Mouse (Mus musculus): ENCODE results near the gene Sox5. TPM values are rescaled to one million over a fixed set of nuclear protein-coding genes. Genes with fewer than 3 reads are reported as not detected.

Sox5 gene
- polyA plus RNA-seq, 1 experiment from 2014 or later: 14.1 TPM

- WGBS: 91% methylated on average over 13 of the region's 13 CpGs
- no peaks in the 10 kb centered on the region for H3K9me3 ChIP-seq (replicated peaks)
- H3K4me3 ChIP-seq (replicated peaks): no peak overlapping the region
- ATAC-seq (replicated peaks; ENCODE audit: low FRiP score): no peak
- no peaks in the 10 kb centered on the region for H3K27me3 ChIP-seq
- H3K4me2 ChIP-seq: no peak overlapping the region
- no peaks in the 10 kb centered on the region for H3K36me3 ChIP-seq
- H3K27ac ChIP-seq: no peak overlapping the region
- H3K9ac ChIP-seq: no peak overlapping the region
- H3K4me1 ChIP-seq: no peaks in the 10 kb centered on the region
Measured at GRCm38 (mm10) chr6:144322297-144323047, 459.3 kb downstream of the Sox5 start.

DNA sequence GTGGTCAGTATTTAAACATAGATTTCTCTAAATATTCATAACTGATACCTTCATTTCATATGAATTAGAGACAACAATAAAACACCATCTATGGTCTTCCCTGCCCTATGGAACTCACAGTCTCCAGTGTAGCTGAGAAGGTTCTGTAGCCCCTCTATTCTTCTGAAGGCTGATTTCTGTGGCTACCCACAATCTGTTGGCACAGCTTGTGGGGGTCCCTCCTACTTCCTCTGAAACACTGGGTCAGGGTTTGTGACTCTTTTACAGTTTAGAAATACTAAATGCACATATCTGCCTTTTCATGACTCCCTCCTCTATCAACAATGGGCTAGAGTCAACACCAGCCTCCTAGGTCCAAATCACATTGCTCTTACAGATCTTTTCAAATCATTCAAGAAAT lies 461.4 kb downstream of the Sox5 start:
- ATAC-seq (replicated peaks; ENCODE audit: low FRiP score): no peak
- Histone ChIP-seq H3K4me3 (replicated peaks) (no peak overlapping the region), H3K9ac (no peak overlapping the region), H3K27ac (no peak overlapping the region), H3K27me3 (no peaks in the 10 kb centered on the region), H3K4me1 (no peaks in the 10 kb centered on the region), H3K9me3 (replicated peaks) (no peaks in the 10 kb centered on the region), H3K36me3 (no peaks in the 10 kb centered on the region), H3K4me2 (no peak overlapping the region)

DNA sequence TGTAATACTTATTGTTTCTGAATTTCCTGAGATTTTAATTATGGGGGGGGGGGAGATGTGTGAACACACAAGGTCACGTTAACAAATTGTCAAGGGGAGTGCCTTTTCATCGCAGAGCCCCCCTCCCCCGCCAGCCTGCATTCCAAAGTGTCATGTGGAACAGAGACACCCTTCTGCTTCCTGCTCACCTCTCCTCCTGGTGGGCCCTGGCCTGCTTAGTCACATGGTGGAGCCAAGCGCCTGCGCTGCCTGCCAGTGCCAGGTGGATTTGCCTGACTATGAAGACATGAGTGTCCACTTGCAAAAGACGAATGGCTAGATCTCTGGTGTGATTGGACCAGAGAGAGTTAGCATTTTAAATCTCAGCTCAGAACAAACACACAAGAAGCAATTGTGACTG lies 462.1 kb downstream of the Sox5 start:
- Histone ChIP-seq H3K27me3 (no peaks in the 10 kb centered on the region), H3K9me3 (replicated peaks) (no peaks in the 10 kb centered on the region), H3K27ac (no peak overlapping the region), H3K4me2 (no peak overlapping the region), H3K36me3 (no peaks in the 10 kb centered on the region), H3K4me3 (replicated peaks) (no peak overlapping the region), H3K9ac (no peak overlapping the region), H3K4me1 (no peaks in the 10 kb centered on the region)
- 69% methylated on average over 6 of the region's 6 CpGs for WGBS
- no peak for ATAC-seq (replicated peaks; ENCODE audit: low FRiP score)

DNA sequence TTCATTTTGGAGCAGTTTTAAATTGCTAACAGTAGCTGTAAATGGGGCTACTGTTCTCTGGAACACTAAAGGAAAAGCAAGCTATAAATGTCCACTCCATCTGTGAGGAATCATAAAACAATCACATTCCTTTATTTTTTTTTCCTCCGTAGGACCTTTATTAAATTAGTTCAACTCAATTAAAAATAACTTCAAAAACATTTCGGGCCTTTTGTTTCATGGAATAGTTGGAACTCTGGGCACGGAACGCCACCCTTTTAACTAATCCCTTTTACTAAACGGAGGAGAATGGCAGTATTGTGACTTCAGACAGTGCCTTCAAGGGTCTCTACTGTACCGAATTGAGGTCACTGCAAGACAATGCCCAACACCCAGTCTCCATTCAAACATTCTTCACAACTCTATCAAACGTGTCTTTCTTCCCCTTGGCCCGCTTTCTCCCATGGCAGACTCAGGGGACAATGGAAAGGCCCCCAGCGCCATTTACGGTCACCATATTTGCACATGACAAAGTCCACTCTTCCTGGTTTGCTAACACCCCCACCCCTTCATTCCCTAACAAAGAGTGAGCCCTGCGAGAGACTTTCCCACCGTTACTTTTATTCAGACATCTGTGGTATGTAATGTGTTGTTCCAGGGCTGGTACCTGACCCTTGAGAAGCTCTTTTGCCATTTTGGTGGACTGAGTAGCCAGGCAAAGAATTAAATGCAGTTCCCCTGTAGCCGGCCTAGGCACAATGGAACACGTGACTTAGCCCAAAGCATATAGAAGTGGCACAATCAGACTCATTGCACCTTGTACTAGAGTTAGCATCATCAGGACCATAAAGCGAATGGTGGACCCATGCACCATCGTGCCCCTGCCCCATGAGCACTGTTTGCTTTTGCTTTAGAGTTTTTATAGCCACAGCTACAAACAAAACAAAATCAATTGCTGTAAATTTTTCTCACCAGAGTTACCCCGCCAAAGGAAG lies 468.7 kb downstream of the Sox5 start:
- Histone ChIP-seq H3K4me2 (no peak overlapping the region), H3K27me3 (no peaks in the 10 kb centered on the region), H3K4me3 (replicated peaks) (no peak overlapping the region), H3K36me3 (no peaks in the 10 kb centered on the region), H3K9me3 (replicated peaks) (no peaks in the 10 kb centered on the region), H3K4me1 (no peaks in the 10 kb centered on the region), H3K9ac (no peak overlapping the region), H3K27ac (no peak overlapping the region)
- ATAC-seq (replicated peaks; ENCODE audit: low FRiP score): no peak
- WGBS: 59% methylated on average over 17 of the region's 17 CpGs

GRCm38 (mm10) chr6:144312282-144312780 lies 469.4 kb downstream of the Sox5 start:
- no peak overlapping the region for H3K4me2 ChIP-seq
- H3K4me1 ChIP-seq: no peaks in the 10 kb centered on the region
- H3K4me3 ChIP-seq (replicated peaks): no peak overlapping the region
- H3K27ac ChIP-seq: no peak overlapping the region
- no peaks in the 10 kb centered on the region for H3K9me3 ChIP-seq (replicated peaks)
- H3K36me3 ChIP-seq: no peaks in the 10 kb centered on the region
- 59% methylated on average over 7 of the region's 7 CpGs for WGBS
- no peak overlapping the region for H3K9ac ChIP-seq
- no peak for ATAC-seq (replicated peaks; ENCODE audit: low FRiP score)
- no peaks in the 10 kb centered on the region for H3K27me3 ChIP-seq

- Histone ChIP-seq H3K27ac (no peak overlapping the region), H3K4me3 (replicated peaks) (no peak overlapping the region), H3K36me3 (no peaks in the 10 kb centered on the region), H3K27me3 (no peaks in the 10 kb centered on the region), H3K4me1 (no peaks in the 10 kb centered on the region), H3K9ac (no peak overlapping the region), H3K9me3 (replicated peaks) (no peaks in the 10 kb centered on the region), H3K4me2 (no peak overlapping the region)
- ATAC-seq (replicated peaks; ENCODE audit: low FRiP score): no peak
- 58% methylated on average over 4 of the region's 4 CpGs for WGBS
Measured at GRCm38 (mm10) chr6:144311754-144312153, 470.0 kb downstream of the Sox5 start.

GRCm38 (mm10) chr6:144309171-144309570 lies 472.6 kb downstream of the Sox5 start:
- H3K4me3 ChIP-seq (replicated peaks): no peak overlapping the region
- H3K4me1 ChIP-seq: no peaks in the 10 kb centered on the region
- no peaks in the 10 kb centered on the region for H3K36me3 ChIP-seq
- no peaks in the 10 kb centered on the region for H3K9me3 ChIP-seq (replicated peaks)
- H3K27me3 ChIP-seq: no peaks in the 10 kb centered on the region
- no peak overlapping the region for H3K27ac ChIP-seq
- no peak overlapping the region for H3K4me2 ChIP-seq
- H3K9ac ChIP-seq: no peak overlapping the region
- ATAC-seq (replicated peaks; ENCODE audit: low FRiP score): no peak

DNA sequence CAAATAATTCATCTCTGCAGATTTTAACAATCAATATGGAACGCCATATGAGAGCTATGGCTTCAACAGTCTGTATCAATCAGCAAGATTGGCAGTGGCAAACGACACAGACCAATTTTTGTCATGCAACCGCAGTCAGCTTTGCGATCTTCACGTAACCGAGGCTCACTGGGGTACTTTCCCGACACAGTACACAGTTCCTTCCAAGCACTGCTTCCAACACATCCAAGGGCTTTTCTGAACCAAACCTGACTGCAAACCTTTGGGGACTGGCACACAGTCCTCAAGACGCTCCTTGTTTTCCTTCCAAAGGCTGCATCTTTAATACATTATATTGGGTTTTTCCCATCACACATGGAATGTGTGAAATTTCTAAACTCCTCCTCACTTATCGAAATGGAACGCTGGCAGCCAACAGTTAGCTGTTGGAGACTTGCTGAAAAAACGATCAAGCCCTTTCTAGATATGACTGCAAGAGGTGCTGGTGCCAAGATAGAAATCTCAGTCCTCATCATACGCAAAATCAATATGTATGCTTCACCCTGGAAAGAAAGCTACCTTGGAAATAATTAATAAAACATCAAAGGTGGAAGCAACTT lies 474.1 kb downstream of the Sox5 start:
- Histone ChIP-seq H3K4me2 (no peak overlapping the region), H3K9ac (no peak overlapping the region), H3K9me3 (replicated peaks) (no peaks in the 10 kb centered on the region), H3K27me3 (no peaks in the 10 kb centered on the region), H3K4me1 (no peaks in the 10 kb centered on the region), H3K36me3 (no peaks in the 10 kb centered on the region), H3K27ac (no peak overlapping the region), H3K4me3 (replicated peaks) (no peak overlapping the region)
- no peak for ATAC-seq (replicated peaks; ENCODE audit: low FRiP score)
- WGBS: 91% methylated on average over 12 of the region's 12 CpGs

DNA sequence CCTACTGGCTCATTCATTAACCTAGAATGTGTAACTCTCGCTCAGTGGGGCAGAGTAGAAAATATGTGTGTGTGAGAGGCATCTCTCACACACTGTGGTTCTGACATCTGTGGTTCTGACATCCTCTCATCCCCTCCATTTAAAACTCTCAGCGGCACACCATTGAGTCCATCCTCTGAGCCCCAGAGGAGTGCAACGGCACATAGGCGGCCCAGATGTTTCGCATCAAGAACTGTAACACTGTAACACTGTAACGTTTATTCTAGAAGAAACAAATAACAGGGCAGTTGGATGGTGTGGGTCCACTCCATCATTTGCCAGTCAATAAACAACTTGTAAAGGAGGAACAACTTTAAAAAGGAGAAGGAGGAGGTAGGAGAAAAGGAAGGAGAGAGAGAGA lies 479.0 kb downstream of the Sox5 start:
- Histone ChIP-seq H3K4me3 (replicated peaks) (no peak overlapping the region), H3K4me2 (no peak overlapping the region), H3K4me1 (peaks cover 9% of the 10 kb centered on the region; the same call in 1 of the 2 replicates), H3K27ac (no peak overlapping the region), H3K36me3 (no peaks in the 10 kb centered on the region), H3K9ac (no peak overlapping the region), H3K27me3 (no peaks in the 10 kb centered on the region), H3K9me3 (replicated peaks) (no peaks in the 10 kb centered on the region)
- WGBS: 75% methylated on average over 6 of the region's 6 CpGs
- ATAC-seq (replicated peaks; ENCODE audit: low FRiP score): no peak

DNA sequence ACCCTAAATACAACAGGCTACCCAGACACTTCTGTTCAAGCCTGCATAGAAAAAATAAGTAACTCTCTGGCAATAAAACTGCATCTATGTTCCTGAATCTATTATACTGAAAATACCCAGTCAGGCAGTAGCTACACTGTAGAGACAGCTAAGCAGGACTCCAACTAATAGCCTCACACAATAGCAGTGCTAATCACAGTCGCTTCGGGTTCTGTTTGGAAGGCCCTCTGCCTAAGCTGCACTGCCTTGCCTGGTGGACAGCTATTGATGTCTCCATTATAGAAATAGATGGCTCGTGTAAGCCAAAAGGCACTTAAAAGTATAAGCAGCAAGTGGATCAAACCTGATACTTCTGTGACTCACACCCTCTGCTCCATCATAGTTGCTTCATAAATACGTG lies 480.7 kb downstream of the Sox5 start:
- H3K4me1 ChIP-seq: peaks cover 9% of the 10 kb centered on the region; the same call in 1 of the 2 replicates
- 65% methylated on average over 4 of the region's 4 CpGs for WGBS
- no peaks in the 10 kb centered on the region for H3K9me3 ChIP-seq (replicated peaks)
- ATAC-seq (replicated peaks; ENCODE audit: low FRiP score): no peak
- no peaks in the 10 kb centered on the region for H3K27me3 ChIP-seq
- no peak overlapping the region for H3K4me2 ChIP-seq
- no peak overlapping the region for H3K4me3 ChIP-seq (replicated peaks)
- H3K36me3 ChIP-seq: 0 out of 2 replicates have a peak, but pooled peaks cover under 1% of the 10 kb centered on the region
- H3K27ac ChIP-seq: no peak overlapping the region
- no peak overlapping the region for H3K9ac ChIP-seq

GRCm38 (mm10) chr6:144299503-144299858 lies 482.3 kb downstream of the Sox5 start:
- Histone ChIP-seq H3K27ac (no peak overlapping the region), H3K4me3 (replicated peaks) (no peak overlapping the region), H3K9ac (no peak overlapping the region), H3K27me3 (no peaks in the 10 kb centered on the region), H3K4me1 (peaks cover 9% of the 10 kb centered on the region; the same call in 1 of the 2 replicates), H3K9me3 (replicated peaks) (peaks cover 9% of the 10 kb centered on the region; the same call in 1 of the 2 replicates), H3K36me3 (0 out of 2 replicates have a peak, but pooled peaks cover 3% of the 10 kb centered on the region), H3K4me2 (0 out of 2 replicates have a peak overlapping the region, but pooled peaks have one; percentile 14)
- 30% methylated on average over 7 of the region's 7 CpGs for WGBS
- ATAC-seq (replicated peaks; ENCODE audit: low FRiP score): no peak

Measured in kidney, embryonic 15.5 days (tissue).